Mouse (Mus musculus): ENCODE data around the gene Magee1. TPM values are rescaled to one million over a fixed set of nuclear protein-coding genes. Genes with fewer than 3 reads are reported as not detected.

Magee1 gene
- total and polyA plus RNA-seq, 3 experiments = 0.35 to 0.89 TPM; not detected in 1

DNA sequence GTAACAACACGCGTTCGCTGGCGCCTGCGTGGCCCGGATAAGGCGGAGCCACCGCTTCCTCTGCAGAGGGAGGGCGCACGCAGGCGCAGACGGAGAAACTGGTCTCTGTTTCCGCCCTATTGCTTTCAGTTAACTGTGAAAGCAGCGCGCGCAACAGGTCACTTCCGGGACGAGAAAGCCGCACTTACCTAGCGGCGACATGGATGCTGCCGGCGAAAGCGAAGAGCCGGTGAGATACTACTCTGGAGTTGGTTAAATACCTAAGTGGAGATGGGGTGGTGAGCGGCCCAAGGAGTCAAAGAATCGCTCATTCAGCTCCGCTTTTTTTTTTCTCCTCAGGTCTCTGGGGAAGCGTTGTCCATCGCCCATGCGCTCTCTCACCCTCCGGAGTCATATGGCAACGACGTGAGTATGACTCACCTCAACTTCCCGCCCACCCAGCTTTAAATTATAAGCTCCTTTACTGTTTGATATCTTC, 40.5 kb upstream of the Magee1 start, which contains the start of gene Pbdc1:
Pbdc1 (plus strand) TSS at position 142 of the 478 bp plus-strand sequence.
- peak; percentile 92 for DNase-seq (ENCODE audit: low read depth, low spot score)
- Histone ChIP-seq H3K4me3 (ENCODE audit: control insufficient read depth in 1 of 2, insufficient read depth in 1 of 2, low read depth in 2 of 2, low read length in 2 of 2) (peak within 1 kb of the TSS; percentile 66 to 93), H3K27ac (ENCODE audit: control insufficient read depth, low read depth, low read length) (peak within 1 kb of the TSS; percentile 97)
- TF ChIP-seq POLR2AphosphoS2 (IDR thresholded peaks at IDR 0.05; ENCODE audit: low read length) = peak; percentile 32; the same call in 1 of the 2 replicates
- TF ChIP-seq CHD1 (IDR thresholded peaks at IDR 0.05; ENCODE audit: low read depth, low read length) = no peak
- no peak for TF ChIP-seq RCOR1 (IDR thresholded peaks at IDR 0.05; ENCODE audit: low read depth, low read length)
- TF ChIP-seq BHLHE40 (IDR thresholded peaks at IDR 0.05; ENCODE audit: borderline replicate concordance, low read depth, low read length) = no peak
- no peak for TF ChIP-seq GATA1 (IDR thresholded peaks at IDR 0.05; ENCODE audit: low read depth, low read length)
- no peak for TF ChIP-seq EP300 (IDR thresholded peaks at IDR 0.05; ENCODE audit: low read depth in 1 of 2, low read length in 2 of 2)
- TF ChIP-seq USF2 (IDR thresholded peaks at IDR 0.05; ENCODE audit: borderline replicate concordance in 1 of 2, insufficient read depth in 1 of 2, low read depth in 1 of 2, low read length in 2 of 2) = no peak
- peak; percentile 51 for TF ChIP-seq SIN3A (IDR thresholded peaks at IDR 0.05; ENCODE audit: low read length)
- TF ChIP-seq MXI1 (IDR thresholded peaks at IDR 0.05; ENCODE audit: low read depth, low read length) = peak; percentile 84
- TF ChIP-seq MYB (IDR thresholded peaks at IDR 0.05; ENCODE audit: low read depth, low read length) = peak; percentile 78
- TF ChIP-seq NRF1 (IDR thresholded peaks at IDR 0.05; ENCODE audit: insufficient read depth, low read depth, low read length, poor library complexity, severe bottlenecking) = peak; percentile 87
- TF ChIP-seq CTCF (IDR thresholded peaks at IDR 0.05 in 2 of 3, conservative IDR thresholded peaks at IDR 0.05 in 1 of 3; ENCODE audit: control insufficient read depth in 1 of 3, insufficient read depth in 1 of 3, low read depth in 2 of 3, low read length in 3 of 3, poor library complexity in 1 of 3, severe bottlenecking in 1 of 3) = no peak
- no peak for TF ChIP-seq MAFK (IDR thresholded peaks at IDR 0.05; ENCODE audit: borderline replicate concordance, low read depth, low read length)
- TF ChIP-seq UBTF (IDR thresholded peaks at IDR 0.05; ENCODE audit: borderline replicate concordance, insufficient read depth, low read depth, low read length) = no peak
- no peak for TF ChIP-seq KAT2A (conservative IDR thresholded peaks at IDR 0.05; ENCODE audit: low read depth, low read length)
- no peak for TF ChIP-seq SMC3 (IDR thresholded peaks at IDR 0.05; ENCODE audit: low read depth, low read length)
- TF ChIP-seq USF1 (IDR thresholded peaks at IDR 0.05; ENCODE audit: low read depth, low read length) = peak; percentile 58
- TF ChIP-seq NELFE (IDR thresholded peaks at IDR 0.05; ENCODE audit: low read depth, low read length) = peak; percentile 77
- TF ChIP-seq TCF12 (IDR thresholded peaks at IDR 0.05; ENCODE audit: low read depth, low read length) = no peak
- peak; percentile 95 for TF ChIP-seq MYC (IDR thresholded peaks at IDR 0.05; ENCODE audit: low read depth, low read length)
- peak; percentile 73 for TF ChIP-seq JUND (IDR thresholded peaks at IDR 0.05; ENCODE audit: low read depth, low read length)
- peak; percentile 80; the same call in 1 of the 2 replicates for TF ChIP-seq MAX (IDR thresholded peaks at IDR 0.05; ENCODE audit: low read length)
- TF ChIP-seq ETS1 (IDR thresholded peaks at IDR 0.05; ENCODE audit: low read depth, low read length) = peak; percentile 44; the same call in 1 of the 2 replicates
- TF ChIP-seq ZC3H11A (IDR thresholded peaks at IDR 0.05; ENCODE audit: low read depth, low read length) = no peak
- TF ChIP-seq ZNF384 (IDR thresholded peaks at IDR 0.05; ENCODE audit: low read depth, low read length) = peak; percentile 49
- no peak for TF ChIP-seq TAL1 (IDR thresholded peaks at IDR 0.05; ENCODE audit: low read length)
- TF ChIP-seq MAZ (IDR thresholded peaks at IDR 0.05; ENCODE audit: low read depth, low read length) = no peak
- no peak for TF ChIP-seq RAD21 (IDR thresholded peaks at IDR 0.05; ENCODE audit: low read depth, low read length)
- TF ChIP-seq ZMIZ1 (IDR thresholded peaks at IDR 0.05; ENCODE audit: low read depth, low read length) = no peak
- TF ChIP-seq HCFC1 (IDR thresholded peaks at IDR 0.05; ENCODE audit: low read depth, low read length) = peak; percentile 87
- no peak for TF ChIP-seq E2F4 (IDR thresholded peaks at IDR 0.05; ENCODE audit: borderline replicate concordance, low read depth, low read length)
- no peak for TF ChIP-seq POLR2AphosphoS5 (IDR thresholded peaks at IDR 0.05; ENCODE audit: borderline replicate concordance, low read depth, low read length)
- TF ChIP-seq GABPA (IDR thresholded peaks at IDR 0.05; ENCODE audit: low read depth, low read length) = no peak
- TF ChIP-seq ELF1 (IDR thresholded peaks at IDR 0.05; ENCODE audit: low read depth, low read length) = peak; percentile 87
- TF ChIP-seq TBP (IDR thresholded peaks at IDR 0.05; ENCODE audit: low read depth, low read length) = peak; percentile 15; the same call in 1 of the 2 replicates
- no peak for TF ChIP-seq ZKSCAN1 (IDR thresholded peaks at IDR 0.05; ENCODE audit: low read depth, low read length)
- no peak for TF ChIP-seq MEF2A (IDR thresholded peaks at IDR 0.05; ENCODE audit: extremely low read depth, insufficient replicate concordance, low read depth, low read length, poor library complexity, severe bottlenecking)

More for the DNA sequence above, 40.5 kb upstream of the Magee1 start, which contains the start of gene Pbdc1:
- H3K36me3 ChIP-seq (ENCODE audit: control insufficient read depth in 1 of 2, insufficient read depth in 2 of 2, low read length in 2 of 2) = peaks cover 4 to 20% of the 10 kb centered on the region in 2 experiments
- H3K79me2 ChIP-seq (ENCODE audit: control insufficient read depth, insufficient read depth, low read length, poor library complexity) = peaks cover 11% of the 10 kb centered on the region
- H3K9ac ChIP-seq (ENCODE audit: control insufficient read depth, low read depth, low read length, poor library complexity, severe bottlenecking) = peak within 1 kb of the TSS; percentile 95
- H3K9me3 ChIP-seq (replicated peaks; ENCODE audit: insufficient read depth, low read length) = no peaks in the 10 kb centered on the region
- H3K27me3 ChIP-seq (ENCODE audit: control insufficient read depth in 1 of 2, insufficient read depth in 2 of 2, low read length in 2 of 2) = no peaks in the 10 kb centered on the region
- peaks cover 0 to 2% of the 10 kb centered on the region in 2 experiments; a peak in 2 of 4 replicates for H3K4me1 ChIP-seq (ENCODE audit: control insufficient read depth in 1 of 2, insufficient read depth in 2 of 2, low read length in 2 of 2)
